Mouse (Mus musculus) bone marrow, adult 2 months (tissue): ENCODE measurements around the gene Arhgap30.

Experiments
- CTCF ChIP-seq: fragments of 200-500 bp; IDR thresholded peaks from 2 replicates; pipeline ENCODE4 v1.5.1; 2011; ENCODE audit warnings: low read length, control low read depth; ENCODE audit not compliant: control insufficient read depth, insufficient read depth
- POLR2A ChIP-seq: fragments of 200-500 bp; IDR thresholded peaks from 2 replicates; pipeline ENCODE4 v1.6.1; 2011; ENCODE audit warnings: low read depth, mild to moderate bottlenecking, control low read depth, low read length, borderline replicate concordance; ENCODE audit not compliant: control insufficient read depth

DNA sequence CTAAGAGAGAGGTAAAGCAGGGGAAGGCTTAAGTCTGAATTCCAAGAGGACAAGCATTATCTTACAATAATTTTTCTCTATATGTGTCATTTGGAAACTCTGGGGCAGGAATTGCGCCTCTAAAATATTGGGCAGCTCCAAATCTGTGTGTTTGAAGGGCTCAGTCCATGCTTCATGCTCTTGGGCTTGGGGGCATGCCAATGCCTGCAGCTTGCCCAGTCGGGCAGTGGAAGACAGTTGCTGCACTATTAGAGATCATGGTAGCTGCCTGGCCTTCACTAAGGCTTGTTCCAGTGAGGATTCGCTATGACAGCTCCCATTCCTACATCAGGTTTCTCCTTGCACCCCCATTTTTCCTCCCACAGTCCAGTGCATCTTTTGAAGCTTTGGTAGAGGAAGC lies 40.1 kb upstream of the Arhgap30 start:
- no peak for TF ChIP-seq CTCF
- no peak for TF ChIP-seq POLR2A
